Mouse (Mus musculus) heart, adult 2 months (tissue): Measurements from ENCODE around the gene Foxn3. TPM values are rescaled to one million over a fixed set of nuclear protein-coding genes. Genes with fewer than 3 reads are reported as not detected.
A peak's percentile ranks its signal among the peaks of the same experiment; 100 is the strongest.

Experiments
- DNase-seq, 2 experiments: peaks; one replicate each; pipeline ENCODE4 v3.0.0; 2021
- H3K27ac ChIP-seq: fragments of 200-600 bp; 2 replicates; pipeline ENCODE4 v1.8.1; 2022
- H3K27me3 ChIP-seq: fragments of 200-500 bp; 2 replicates; pipeline ENCODE4 v1.6.1; 2012; ENCODE audit warnings: mild to moderate bottlenecking, low read length, inconsistent platforms, mixed read lengths; ENCODE audit not compliant: control insufficient read depth, insufficient read depth
- H3K36me3 ChIP-seq: fragments of 200-500 bp; 2 replicates; pipeline ENCODE4 v1.6.1; 2012; ENCODE audit warnings: low read length, inconsistent platforms; ENCODE audit not compliant: control insufficient read depth, insufficient read depth
- H3K4me1 ChIP-seq: fragments of 200-500 bp; 2 replicates; pipeline ENCODE4 v1.6.1; 2011; ENCODE audit warnings: low read length; ENCODE audit not compliant: control insufficient read depth, insufficient read depth
- H3K4me3 ChIP-seq: fragments of 200-600 bp; 2 replicates; pipeline ENCODE4 v1.8.1; 2022
- H3K79me2 ChIP-seq: fragments of 200-500 bp; replicated peaks from 2 replicates; pipeline ENCODE4 v1.6.1; 2012; ENCODE audit warnings: mild to moderate bottlenecking, inconsistent platforms, low read length, moderate library complexity, mixed read lengths; ENCODE audit not compliant: control insufficient read depth, insufficient read depth
- H3K9ac ChIP-seq: fragments of 200-500 bp; 2 replicates; pipeline ENCODE4 v1.6.1; 2012; ENCODE audit warnings: low read depth, mild to moderate bottlenecking, control low read depth, inconsistent platforms, low read length, mixed read lengths
- CTCF ChIP-seq: fragments of 200-600 bp; IDR thresholded peaks from 2 replicates; pipeline ENCODE4 v1.8.1; 2022; ENCODE audit warnings: antibody characterized with exemption, mild to moderate bottlenecking, moderate library complexity
- EP300 ChIP-seq: fragments of 200-500 bp; IDR thresholded peaks from 2 replicates; pipeline ENCODE4 v1.6.1; 2011; ENCODE audit warnings: low read depth, low read length, control low read depth; ENCODE audit not compliant: insufficient read depth
- POLR2A ChIP-seq: fragments of 200-500 bp; IDR thresholded peaks from 2 replicates; pipeline ENCODE4 v1.6.1; 2011; ENCODE audit warnings: mild to moderate bottlenecking, low read depth, low read length, control low read depth; ENCODE audit not compliant: insufficient read depth
- WGBS: fragments of 180-500 bp; shearing (Covaris S2); methylation state at CpG from one replicate; pipeline ENCODE4 v1.1.7; 2018; 5-methylcytosine and 5-hydroxymethylcytosine counted together
- intact Hi-C: fragments of 180-260 bp; cut with DNase I; formaldehyde crosslinking; loops from one replicate; pipeline ENCODE4 v1.15.1; 2025
- polyA plus RNA-seq: library from polyadenylated mRNA; depleted of rRNA; stranded (reverse); fragments of >200 nt; gene quantifications from 2 replicates; pipeline ENCODE4 v1.2.3, GENCODE M21; 2012
- total RNA-seq, 2 experiments: library from RNA; stranded (reverse); gene quantifications; 2 replicates each; pipeline ENCODE4 v1.2.3; 2021

Gene Foxn3
- total and polyA plus RNA-seq, 3 experiments: 28.1 to 117 (median 106) TPM

GRCm38 (mm10) chr12:99561333-99561766, 2.0 kb downstream of the Foxn3 start:
- peaks cover 14% of the 10 kb centered on the region for H3K4me1 ChIP-seq
- no peak for TF ChIP-seq POLR2A
- WGBS: 48% methylated on average over 3 of the region's 3 CpGs
- H3K79me2 ChIP-seq: no peaks in the 10 kb centered on the region
- intact Hi-C loops: loop anchor here (5.0 kb wide), 2 partner anchors 219 to 464 kb away; no protein-coding TSS in a partner anchor
- H3K27ac ChIP-seq: peak overlapping the region; percentile 96
- peak overlapping the region; percentile 3; the same call in 1 of the 2 replicates for H3K4me3 ChIP-seq
- H3K36me3 ChIP-seq: peaks cover 13% of the 10 kb centered on the region
- no peak overlapping the region; the same call in 1 of the 2 replicates for H3K9ac ChIP-seq
- no peaks in the 10 kb centered on the region for H3K27me3 ChIP-seq
- DNase-seq: no peak

GRCm38 (mm10) chr12:99560701-99561332, 2.6 kb downstream of the Foxn3 start:
- no peaks in the 10 kb centered on the region for H3K79me2 ChIP-seq
- H3K9ac ChIP-seq: peak overlapping the region; percentile 23
- peak overlapping the region; percentile 3; the same call in 1 of the 2 replicates for H3K4me3 ChIP-seq
- no peak for TF ChIP-seq CTCF
- TF ChIP-seq EP300: 0 out of 2 replicates have a peak, but pooled peaks have one; percentile 56
- peaks cover 13% of the 10 kb centered on the region for H3K36me3 ChIP-seq
- intact Hi-C loops: loop anchor here (5.0 kb wide), 2 partner anchors 219 to 464 kb away; no protein-coding TSS in a partner anchor
- H3K27me3 ChIP-seq: no peaks in the 10 kb centered on the region
- peak overlapping the region; percentile 96 for H3K27ac ChIP-seq
- WGBS: 14% methylated on average over 11 of the region's 11 CpGs
- DNase-seq: peak; percentile 61 to 66
- H3K4me1 ChIP-seq: peaks cover 14% of the 10 kb centered on the region

GRCm38 (mm10) chr12:99559483-99559882, 3.9 kb downstream of the Foxn3 start:
- Histone ChIP-seq H3K27me3 (no peaks in the 10 kb centered on the region), H3K4me1 (peaks cover 15% of the 10 kb centered on the region), H3K9ac (no peak overlapping the region), H3K27ac (peak overlapping the region; percentile 10; the same call in 1 of the 2 replicates), H3K36me3 (peaks cover 13% of the 10 kb centered on the region), H3K4me3 (no peak overlapping the region), H3K79me2 (peaks cover 2% of the 10 kb centered on the region)
- DNase-seq: peak in 1 of 2 experiments; percentile 20
- intact Hi-C loops: no loop called here
- TF ChIP-seq POLR2A (no peak), CTCF (no peak), EP300 (no peak)
- 34% methylated on average over 11 of the region's 11 CpGs for WGBS

- intact Hi-C loops: no loop called here
Measured at GRCm38 (mm10) chr12:99558476-99558875, 4.9 kb downstream of the Foxn3 start.

GRCm38 (mm10) chr12:99557498-99557897, 5.9 kb downstream of the Foxn3 start:
- TF ChIP-seq EP300 (no peak), POLR2A (no peak), CTCF (no peak)
- WGBS: 37% methylated on average over 8 of the region's 8 CpGs
- Histone ChIP-seq H3K4me1 (peaks cover 15% of the 10 kb centered on the region), H3K27me3 (no peaks in the 10 kb centered on the region), H3K27ac (peak overlapping the region; percentile 4; the same call in 1 of the 2 replicates), H3K4me3 (no peak overlapping the region), H3K9ac (no peak overlapping the region; the same call in 1 of the 2 replicates), H3K36me3 (peaks cover 13% of the 10 kb centered on the region), H3K79me2 (peaks cover 4% of the 10 kb centered on the region)
- no peak for DNase-seq
- intact Hi-C loops: no loop called here

More at GRCm38 (mm10) chr12:99558476-99558875, 4.9 kb downstream of the Foxn3 start:
- DNase-seq: no peak
- TF ChIP-seq CTCF (no peak), EP300 (no peak), POLR2A (no peak)
- Histone ChIP-seq H3K27ac (no peak overlapping the region; the same call in 1 of the 2 replicates), H3K9ac (no peak overlapping the region), H3K79me2 (peaks cover 2% of the 10 kb centered on the region), H3K4me3 (no peak overlapping the region), H3K27me3 (no peaks in the 10 kb centered on the region), H3K36me3 (peaks cover 13% of the 10 kb centered on the region), H3K4me1 (peaks cover 15% of the 10 kb centered on the region)
- 52% methylated on average over 4 of the region's 4 CpGs for whole genome bisulfite sequencing

- 68% methylated on average over 8 of the region's 8 CpGs for WGBS
- no peaks in the 10 kb centered on the region for H3K27me3 ChIP-seq
- peaks cover 6% of the 10 kb centered on the region for H3K79me2 ChIP-seq
- DNase-seq: no peak
- H3K4me3 ChIP-seq: no peak overlapping the region
- H3K27ac ChIP-seq: no peak overlapping the region
- H3K9ac ChIP-seq: no peak overlapping the region
- TF ChIP-seq CTCF (peak; percentile 54), EP300 (no peak), POLR2A (no peak)
- intact Hi-C loops: no loop called here
- peaks cover 5% of the 10 kb centered on the region; the same call in 1 of the 2 replicates for H3K36me3 ChIP-seq
- peaks cover 9% of the 10 kb centered on the region for H3K4me1 ChIP-seq
Measured at GRCm38 (mm10) chr12:99550629-99551028, 12.8 kb downstream of the Foxn3 start.
